Mouse (Mus musculus): ENCODE measurements at regions not wholly inside any gene's neighbourhood (a gene's known extent, or its start where the extent isn't known, plus 50 kb on each side); places are given as distances from the start of the nearest gene placed in this dataset.
A peak's percentile ranks its signal among the peaks of the same experiment; 100 is the strongest.

- DNase-seq, result no peak
Measured at GRCm38 (mm10) chr10:117527243-117527642, 102.1 kb upstream of the Cpm start.

- DNase-seq, result no peak
Measured at GRCm38 (mm10) chr10:117526834-117527188, 102.5 kb upstream of the Cpm start.

GRCm38 (mm10) chr10:117526008-117526833 is 103.1 kb upstream of the Cpm start:
- DNase-seq, result no peak

- DNase-seq, result no peak
Measured at GRCm38 (mm10) chr10:117525608-117526007, 103.7 kb upstream of the Cpm start.

GRCm38 (mm10) chr10:117524926-117525565 is 104.3 kb upstream of the Cpm start:
- no peak for DNase-seq

- no peak for DNase-seq
Measured at GRCm38 (mm10) chr10:117524101-117524500, 105.2 kb upstream of the Cpm start.

GRCm38 (mm10) chr10:117522906-117523829 is 106.1 kb upstream of the Cpm start:
- DNase-seq, result no peak

GRCm38 (mm10) chr10:117522373-117522772 is 106.9 kb upstream of the Cpm start:
- DNase-seq, result no peak

- no peak for DNase-seq
Measured at GRCm38 (mm10) chr10:117521315-117522270, 107.7 kb upstream of the Cpm start.

GRCm38 (mm10) chr10:117520536-117521314 is 108.6 kb upstream of the Cpm start:
- no peak for DNase-seq

- no peak for DNase-seq
Measured at GRCm38 (mm10) chr10:117519670-117520535, 109.4 kb upstream of the Cpm start.

GRCm38 (mm10) chr10:117518793-117519669 is 110.3 kb upstream of the Cpm start:
- DNase-seq, result no peak

- no peak for DNase-seq
Measured at GRCm38 (mm10) chr10:117517800-117518770, 111.2 kb upstream of the Cpm start.

GRCm38 (mm10) chr10:117517071-117517714 is 112.1 kb upstream of the Cpm start:
- DNase-seq, result no peak

- DNase-seq, result no peak
Measured at GRCm38 (mm10) chr10:117516510-117516909, 112.8 kb upstream of the Cpm start.

- peak; percentile 6 to 10 for DNase-seq
Measured at GRCm38 (mm10) chr10:117515777-117516501, 113.4 kb upstream of the Cpm start.

- no peak for DNase-seq
Measured at GRCm38 (mm10) chr10:117515039-117515438, 114.3 kb upstream of the Cpm start.
